ENCODE assay signal across 12 mouse cellular contexts in genomic region chr6:103352405-103353124, GRCm38 (mm10).
DNase-seq lines count a peak whose midpoint lies in the region; ATAC-seq lines count a peak whose summit lies in the region.
"Had no signal": no experiment of that assay in that cellular context is flagged by ENCODE, and none has a peak within 500 bp of the region (broad histone marks: within the 10 kb centered on the region; RNA-seq: fewer than 3 reads in every experiment).

No protein-coding gene starts in this region.

- H3K4me2 ChIP-seq in neural tube, embryonic 11.5 days (ENCODE audit: low read depth), result no peak overlapping the region
- H3K4me2 ChIP-seq in hindbrain, embryonic 16.5 days (ENCODE audit: low read length), result no peak overlapping the region
- no peak overlapping the region for H3K4me2 ChIP-seq in neural tube, embryonic 15.5 days

- intact Hi-C loops in heart, postnatal 14 days (cut with DNase I), result no loop called here

- H3K4me3 ChIP-seq in neural tube, embryonic 11.5 days (ENCODE audit: low read depth, low read length), result no peak overlapping the region
- no peak overlapping the region for H3K4me3 ChIP-seq in hindbrain, embryonic 16.5 days (ENCODE audit: low read length)
- no peak overlapping the region for H3K4me3 ChIP-seq in neural tube, embryonic 15.5 days (replicated peaks)

- no peaks in the 10 kb centered on the region for H3K4me1 ChIP-seq in neural tube, embryonic 11.5 days (ENCODE audit: control insufficient read depth, insufficient read depth, low read length)
- no peaks in the 10 kb centered on the region; the same call in 1 of the 2 replicates for H3K4me1 ChIP-seq in hindbrain, embryonic 16.5 days (ENCODE audit: control insufficient read depth, insufficient read depth, low read depth, low read length)
- no peaks in the 10 kb centered on the region; the same call in 1 of the 2 replicates for H3K4me1 ChIP-seq in neural tube, embryonic 15.5 days

- H3K27ac ChIP-seq in neural tube, embryonic 11.5 days (ENCODE audit: low read depth, low read length), result no peak overlapping the region
- no peak overlapping the region for H3K27ac ChIP-seq in hindbrain, embryonic 16.5 days (ENCODE audit: low read depth, low read length)
- H3K27ac ChIP-seq in neural tube, embryonic 15.5 days (replicated peaks), result no peak overlapping the region

- peak; percentile 96 for ATAC-seq in frontal cortex, adult (ENCODE audit: low TSS enrichment)
- ATAC-seq in neural tube, embryonic 11.5 days (ENCODE audit: insufficient read depth, low FRiP score, low TSS enrichment), result 0 out of 2 replicates have a peak, but pooled peaks have one; percentile 13
- ATAC-seq in hindbrain, embryonic 16.5 days, result peak; percentile 69
- peak; percentile 31; the same call in 1 of the 2 replicates for ATAC-seq in neural tube, embryonic 15.5 days (ENCODE audit: low FRiP score)

- H3K36me3 ChIP-seq in neural tube, embryonic 11.5 days (ENCODE audit: control insufficient read depth, insufficient read depth, low read length), result no peaks in the 10 kb centered on the region
- no peaks in the 10 kb centered on the region for H3K36me3 ChIP-seq in hindbrain, embryonic 16.5 days (ENCODE audit: control insufficient read depth, insufficient read depth, low read length)
- no peaks in the 10 kb centered on the region for H3K36me3 ChIP-seq in neural tube, embryonic 15.5 days

- no peak for DNase-seq in frontal cortex, postnatal 10 days (ENCODE audit: low spot score in 2 of 2)
- peak; percentile 15 for DNase-seq in neural tube, embryonic 11.5 days (ENCODE audit: low spot score)
- DNase-seq in neural tube, embryonic 10.5 days (ENCODE audit: extremely low spot score, low spot score), result no peak
- no peak for DNase-seq in heart, adult 11 months
- DNase-seq in heart, postnatal 14 days, result no peak
- DNase-seq: cerebellum, adult 9-10 months; kidney, postnatal 10 days; midbrain, embryonic 14.5 days; thymus, postnatal 25 days had no signal

- H3K9ac ChIP-seq in neural tube, embryonic 11.5 days (ENCODE audit: low read length), result no peak overlapping the region
- no peak overlapping the region for H3K9ac ChIP-seq in hindbrain, embryonic 16.5 days (ENCODE audit: low read depth, low read length)
- no peak overlapping the region for H3K9ac ChIP-seq in neural tube, embryonic 15.5 days (replicated peaks)

- 70% methylated on average over 3 of the region's 3 CpGs for WGBS in neural tube, embryonic 11.5 days
- whole genome bisulfite sequencing in hindbrain, embryonic 16.5 days, result 39% methylated on average over 3 of the region's 3 CpGs
- 22% methylated on average over 3 of the region's 3 CpGs for WGBS in neural tube, embryonic 15.5 days

- H3K9me3 ChIP-seq in neural tube, embryonic 11.5 days (ENCODE audit: control insufficient read depth, low read length), result no peaks in the 10 kb centered on the region
- H3K9me3 ChIP-seq in hindbrain, embryonic 16.5 days (ENCODE audit: control insufficient read depth, low read length), result no peaks in the 10 kb centered on the region
- no peaks in the 10 kb centered on the region for H3K9me3 ChIP-seq in neural tube, embryonic 15.5 days (replicated peaks)

- H3K27me3 ChIP-seq in neural tube, embryonic 11.5 days (ENCODE audit: control insufficient read depth, insufficient read depth, low read length), result no peaks in the 10 kb centered on the region
- H3K27me3 ChIP-seq in hindbrain, embryonic 16.5 days (replicated peaks; ENCODE audit: control insufficient read depth, insufficient read depth, low read length), result no peaks in the 10 kb centered on the region
- H3K27me3 ChIP-seq in neural tube, embryonic 15.5 days (replicated peaks), result no peaks in the 10 kb centered on the region

Comparison
In these comparisons a context has a peak if more than half of its experiments do, and no peak if none do; other contexts are left out.
1. ATAC-seq: peak in every context shown above with its lines; median percentile 96 in frontal cortex, adult; 69 in hindbrain, embryonic 16.5 days; 31 in neural tube, embryonic 15.5 days; 13 in neural tube, embryonic 11.5 days.